Mouse (Mus musculus): ENCODE results near the gene Naa16. TPM values are rescaled to one million over a fixed set of nuclear protein-coding genes. Genes with fewer than 3 reads are reported as not detected.

The Naa16 gene
- polyA plus RNA-seq, 1 experiment from 2014 or later: 26.2 TPM

- WGBS: 66% methylated on average over 1 of the region's 1 CpGs
- ATAC-seq: no peak
- no peak overlapping the region for H3K4me3 ChIP-seq (replicated peaks)
Observed at GRCm38 (mm10) chr14:79279494-79279893, 111.1 kb downstream of the Naa16 start.

GRCm38 (mm10) chr14:79278927-79279326 is 111.7 kb downstream of the Naa16 start:
- WGBS: 89% methylated on average over 4 of the region's 4 CpGs
- Histone ChIP-seq H3K4me3 (replicated peaks) (no peak overlapping the region), H3K9ac (replicated peaks) (no peak overlapping the region), H3K27ac (no peak overlapping the region), H3K27me3 (no peaks in the 10 kb centered on the region), H3K36me3 (no peaks in the 10 kb centered on the region), H3K4me2 (replicated peaks) (no peak overlapping the region), H3K4me1 (replicated peaks) (peaks cover 20% of the 10 kb centered on the region), H3K9me3 (no peaks in the 10 kb centered on the region)
- no peak for ATAC-seq

More at GRCm38 (mm10) chr14:79279494-79279893, 111.1 kb downstream of the Naa16 start:
- no peaks in the 10 kb centered on the region for H3K9me3 ChIP-seq
- no peak overlapping the region for H3K4me2 ChIP-seq (replicated peaks)
- H3K27ac ChIP-seq: no peak overlapping the region
- no peak overlapping the region for H3K9ac ChIP-seq (replicated peaks)
- H3K36me3 ChIP-seq: no peaks in the 10 kb centered on the region
- H3K4me1 ChIP-seq (replicated peaks): peaks cover 15% of the 10 kb centered on the region
- no peaks in the 10 kb centered on the region for H3K27me3 ChIP-seq

GRCm38 (mm10) chr14:79277922-79278321 is 112.7 kb downstream of the Naa16 start:
- no peaks in the 10 kb centered on the region for H3K9me3 ChIP-seq
- no peak overlapping the region for H3K9ac ChIP-seq (replicated peaks)
- no peak overlapping the region for H3K27ac ChIP-seq
- no peaks in the 10 kb centered on the region for H3K36me3 ChIP-seq
- peaks cover 28% of the 10 kb centered on the region for H3K4me1 ChIP-seq (replicated peaks)
- no peak overlapping the region for H3K4me2 ChIP-seq (replicated peaks)
- H3K4me3 ChIP-seq (replicated peaks): no peak overlapping the region
- ATAC-seq: no peak
- no peaks in the 10 kb centered on the region for H3K27me3 ChIP-seq
- WGBS: 48% methylated on average over 7 of the region's 7 CpGs

- ATAC-seq: no peak; the same call in 1 of the 2 replicates
- 86% methylated on average over 8 of the region's 8 CpGs for WGBS
- Histone ChIP-seq H3K9me3 (no peaks in the 10 kb centered on the region), H3K4me2 (replicated peaks) (no peak overlapping the region), H3K27ac (no peak overlapping the region), H3K4me1 (replicated peaks) (peaks cover 29% of the 10 kb centered on the region), H3K36me3 (no peaks in the 10 kb centered on the region), H3K4me3 (replicated peaks) (no peak overlapping the region), H3K27me3 (no peaks in the 10 kb centered on the region), H3K9ac (replicated peaks) (no peak overlapping the region)
Observed at GRCm38 (mm10) chr14:79275870-79276395, 114.6 kb downstream of the Naa16 start.

- H3K9me3 ChIP-seq: no peaks in the 10 kb centered on the region
- no peak overlapping the region for H3K4me2 ChIP-seq (replicated peaks)
- H3K27ac ChIP-seq: no peak overlapping the region
- H3K4me1 ChIP-seq (replicated peaks): peaks cover 29% of the 10 kb centered on the region
- no peak overlapping the region for H3K4me3 ChIP-seq (replicated peaks)
- H3K27me3 ChIP-seq: no peaks in the 10 kb centered on the region
- no peaks in the 10 kb centered on the region for H3K36me3 ChIP-seq
- ATAC-seq: no peak
- WGBS: 52% methylated on average over 3 of the region's 3 CpGs
- no peak overlapping the region for H3K9ac ChIP-seq (replicated peaks)
Observed at GRCm38 (mm10) chr14:79275441-79275840, 115.1 kb downstream of the Naa16 start.

Other genes starting within 250 kb of the Naa16 start
- gene Zfp957, start 143.4 kb downstream of the Naa16 start, polyA plus RNA-seq (2015; fragmentation: Nextera tagmentation; extraction: Ambion mirVana): not detected in 2 replicates
- 10.4 and 13.7 TPM in 2 replicates for gene Rgcc, start 89.1 kb downstream of the Naa16 start, polyA plus RNA-seq (2015; fragmentation: Nextera tagmentation; extraction: Ambion mirVana)
- gene Mtrf1, start 7.0 kb upstream of the Naa16 start, polyA plus RNA-seq (2015; fragmentation: Nextera tagmentation; extraction: Ambion mirVana): 11.1 and 11.3 TPM in 2 replicates
- gene Kbtbd7, start 35.7 kb upstream of the Naa16 start, polyA plus RNA-seq (2015; fragmentation: Nextera tagmentation; extraction: Ambion mirVana): 18.1 TPM in 2 replicates
- gene Kbtbd6, start 61.1 kb upstream of the Naa16 start, polyA plus RNA-seq (2015; fragmentation: Nextera tagmentation; extraction: Ambion mirVana): 1.8 and 2.3 TPM in 2 replicates
- 3.0 and 4.1 TPM in 2 replicates for gene Elf1, start 90.4 kb upstream of the Naa16 start, polyA plus RNA-seq (2015; fragmentation: Nextera tagmentation; extraction: Ambion mirVana)
- 48.4 and 49.7 TPM in 2 replicates for gene Wbp4, start 90.7 kb upstream of the Naa16 start, polyA plus RNA-seq (2015; fragmentation: Nextera tagmentation; extraction: Ambion mirVana)
- gene Sugt1, start 196.9 kb upstream of the Naa16 start, polyA plus RNA-seq (2015; fragmentation: Nextera tagmentation; extraction: Ambion mirVana): 130 and 135 TPM in 2 replicates